Mouse (Mus musculus): ENCODE results near the gene Ttll9. TPM values are rescaled to one million over a fixed set of nuclear protein-coding genes. Genes with fewer than 3 reads are reported as not detected.

Ttll9 gene
- total RNA-seq, 2 experiments from 2014 or later, result not detected

GRCm38 (mm10) chr2:153036690-153037089, 74.4 kb downstream of the Ttll9 start:
- intact Hi-C loops (cut with DNase I), result no loop called here

GRCm38 (mm10) chr2:153043886-153044285, 81.6 kb downstream of the Ttll9 start:
- no peak for DNase-seq (ENCODE audit: low spot score)

More at GRCm38 (mm10) chr2:153036690-153037089, 74.4 kb downstream of the Ttll9 start:
- DNase-seq (ENCODE audit: low spot score), result no peak

GRCm38 (mm10) chr2:153045884-153046299, 83.6 kb downstream of the Ttll9 start:
- intact Hi-C loops (cut with DNase I), result no loop called here
- DNase-seq (ENCODE audit: low spot score), result no peak

More at GRCm38 (mm10) chr2:153043886-153044285, 81.6 kb downstream of the Ttll9 start:
- intact Hi-C loops (cut with DNase I), result no loop called here

GRCm38 (mm10) chr2:153047828-153048465, 85.7 kb downstream of the Ttll9 start:
- intact Hi-C loops (cut with DNase I), result loop anchor here (1.0 to 2.0 kb wide), 2 partner anchors 33 to 95 kb away; no protein-coding TSS in a partner anchor
- no peak for DNase-seq (ENCODE audit: low spot score)

- intact Hi-C loops (cut with DNase I), result loop anchor here (2.0 kb wide), 1 partner anchor 31 kb away; no protein-coding TSS in a partner anchor
- DNase-seq (ENCODE audit: low spot score), result no peak
These were observed 87.2 kb downstream of the Ttll9 start for GRCm38 (mm10) chr2:153049288-153049996.

DNA sequence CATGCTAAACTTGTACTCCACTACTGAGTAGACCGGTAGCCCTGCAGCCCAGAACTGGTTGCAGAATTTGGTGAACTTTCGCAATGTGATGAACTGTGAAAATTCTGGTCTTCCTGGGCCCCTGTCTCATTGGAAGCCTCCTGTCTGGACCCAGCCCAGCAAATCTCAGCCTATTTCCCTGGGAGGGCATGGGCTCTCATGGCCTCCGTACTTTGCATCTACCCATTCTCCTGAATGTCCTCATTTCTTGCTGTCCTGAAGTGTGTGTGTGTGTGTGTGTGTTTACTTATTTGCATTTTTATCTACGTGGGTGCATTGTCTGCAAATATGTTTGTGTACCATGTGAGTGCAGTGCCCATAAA, 87.7 kb downstream of the Ttll9 start:
- intact Hi-C loops (cut with DNase I), result loop anchor here (2.0 kb wide), 1 partner anchor 31 kb away; no protein-coding TSS in a partner anchor
- DNase-seq (ENCODE audit: low spot score), result no peak

DNA sequence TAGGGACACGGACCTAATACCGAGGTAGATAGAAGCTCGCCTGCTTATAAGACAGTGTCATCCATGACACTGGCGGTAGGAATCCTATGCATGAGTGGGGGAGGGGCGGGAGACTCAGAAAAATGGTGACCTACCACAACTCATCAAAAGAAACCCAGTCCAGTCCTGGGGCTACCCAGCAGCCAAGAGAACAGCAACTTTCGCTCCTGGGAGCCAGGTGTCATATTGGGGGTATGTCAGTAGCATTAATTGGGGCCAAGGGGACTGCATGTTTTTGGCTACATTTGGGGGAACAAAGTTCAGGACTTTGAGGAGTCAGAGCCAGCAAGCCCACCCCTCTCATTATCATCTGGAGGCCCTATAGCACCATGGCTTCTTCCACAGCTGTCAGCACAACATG, 88.8 kb downstream of the Ttll9 start:
- intact Hi-C loops (cut with DNase I), result no loop called here
- DNase-seq (ENCODE audit: low spot score), result no peak

DNA sequence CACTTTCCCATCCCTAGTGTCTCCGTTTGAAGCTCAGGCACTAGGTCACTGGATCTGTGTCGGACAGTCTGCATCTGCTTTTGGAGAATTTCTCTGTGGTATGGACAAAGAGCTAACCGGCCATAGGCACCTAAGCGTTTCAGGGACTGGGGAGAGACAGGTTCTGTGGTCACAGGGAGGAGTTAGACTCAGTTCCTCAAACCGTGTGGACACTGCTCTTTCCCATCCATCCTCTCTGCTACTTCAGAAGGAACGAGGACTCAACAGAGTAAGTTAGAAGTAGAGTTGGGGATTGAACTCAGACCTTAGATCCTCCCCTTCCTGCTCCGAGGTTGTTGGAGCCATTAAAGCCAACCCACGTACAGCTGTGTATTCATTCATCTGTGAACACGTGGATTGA, 89.3 kb downstream of the Ttll9 start:
- no peak for DNase-seq (ENCODE audit: low spot score)
- intact Hi-C loops (cut with DNase I), result no loop called here

DNA sequence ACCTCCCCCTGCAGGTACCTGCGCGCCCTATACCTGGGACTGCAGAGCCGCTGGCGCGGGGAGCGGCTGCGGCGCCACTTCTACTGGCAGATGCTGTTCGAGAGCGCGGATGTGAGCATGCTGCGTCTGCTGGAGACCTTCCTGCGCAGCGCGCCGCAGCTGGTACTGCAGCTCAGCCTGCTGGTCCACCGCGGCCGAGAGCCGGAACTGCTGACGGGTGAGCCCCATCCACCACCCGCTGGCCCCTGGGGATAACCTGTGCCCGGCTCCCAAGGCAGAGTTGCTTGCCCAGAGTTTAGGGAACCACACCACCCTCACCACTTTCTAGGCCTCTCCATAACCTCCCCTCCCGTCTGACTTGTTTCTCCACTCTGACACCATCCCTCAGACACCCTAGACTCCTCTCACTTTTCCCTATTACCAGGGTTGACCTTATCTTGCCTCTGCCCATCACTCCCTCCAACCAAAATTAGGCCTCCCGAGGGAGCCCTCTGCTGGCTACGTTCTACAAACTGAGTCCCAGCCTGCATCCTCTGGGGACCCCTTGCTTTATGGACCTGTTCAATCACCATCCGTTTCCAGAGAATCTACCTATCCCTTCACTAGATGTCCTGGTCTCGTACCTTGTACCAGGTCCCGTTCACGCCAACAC, 90.5 kb downstream of the Ttll9 start:
- intact Hi-C loops (cut with DNase I), result no loop called here
- no peak for DNase-seq (ENCODE audit: low spot score)

GRCm38 (mm10) chr2:153053896-153054295, 91.6 kb downstream of the Ttll9 start:
- no peak for DNase-seq (ENCODE audit: low spot score)
- intact Hi-C loops (cut with DNase I), result no loop called here

DNA sequence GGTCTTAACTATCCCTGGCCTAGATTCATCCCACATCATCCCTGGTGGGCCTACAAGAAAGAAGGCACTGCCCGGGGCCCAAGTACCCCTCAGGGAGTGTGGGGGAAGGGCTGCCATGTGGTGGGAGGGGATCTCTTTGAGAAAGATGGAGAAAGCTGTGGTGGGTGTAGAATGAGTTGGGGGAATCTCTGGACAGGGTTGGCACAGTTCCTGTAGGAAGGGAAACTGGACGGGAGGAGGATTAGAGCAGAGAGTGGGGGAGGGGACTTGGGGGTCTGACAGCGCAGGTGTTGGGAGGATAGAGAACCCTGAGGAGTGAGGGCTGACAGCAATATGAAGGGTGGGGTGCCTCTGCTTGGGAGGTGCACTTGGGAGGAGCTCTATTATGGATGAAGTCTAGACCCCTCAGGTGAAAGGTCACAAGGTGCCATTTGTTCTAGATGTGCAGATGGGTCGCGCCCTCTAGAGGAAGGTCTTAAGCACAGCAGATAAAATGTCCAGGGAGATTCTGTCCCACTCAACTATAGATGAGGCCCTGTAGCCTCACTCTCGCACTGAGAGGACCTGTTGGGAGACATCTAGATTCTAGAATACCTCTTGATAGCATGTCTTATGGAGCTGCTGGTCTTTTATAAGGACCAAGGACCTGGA, 93.1 kb downstream of the Ttll9 start:
- intact Hi-C loops (cut with DNase I), result no loop called here

More for the DNA sequence above, 93.1 kb downstream of the Ttll9 start:
- no peak for DNase-seq (ENCODE audit: low spot score)

Other genes with a start within 250 kb of the Ttll9 start
- gene Id1, start 226.2 kb upstream of the Ttll9 start, total RNA-seq (2021), result 10 to 100 TPM; 37.8 to 57.0 TPM
- 10 to 100 TPM; 12.2 to 16.8 TPM for gene Cox4i2, start 208.3 kb upstream of the Ttll9 start, total RNA-seq (2021)
- gene Bcl2l1, start 130.8 kb upstream of the Ttll9 start, total RNA-seq (2021), result 10 to 100 TPM; 58.6 to 59.0 TPM
- gene Tpx2, start 114.5 kb upstream of the Ttll9 start, total RNA-seq (2021), result 1 to 10 TPM; 1.5 to 1.6 TPM
- under 1 TPM in 1 of 2 experiments, not detected in 1; 0.13 TPM for gene Mylk2, start 51.1 kb upstream of the Ttll9 start, total RNA-seq (2021)
- 1 to 10 TPM; 3.7 TPM for gene Foxs1, start 29.3 kb upstream of the Ttll9 start, total RNA-seq (2021)
- under 1 TPM in 1 of 2 experiments, not detected in 1; 0.20 TPM for gene Dusp15, start 10.8 kb upstream of the Ttll9 start, total RNA-seq (2021)
- gene Pdrg1, start 52.9 kb downstream of the Ttll9 start, total RNA-seq (2021), result 100 to 1,000 TPM; 110 to 116 TPM
- not detected for gene Xkr7, start 69.4 kb downstream of the Ttll9 start, total RNA-seq (2021)
- gene Ccm2l, start 103.5 kb downstream of the Ttll9 start, total RNA-seq (2021), result 10 to 100 TPM; 15.8 to 16.7 TPM
- gene Hck, start 146.0 kb downstream of the Ttll9 start, total RNA-seq (2021), result 1 to 10 TPM; 1.1 to 1.4 TPM
- gene Tm9sf4, start 198.8 kb downstream of the Ttll9 start, total RNA-seq (2021), result 10 to 100 TPM; 47.5 to 51.3 TPM

Data from heart, postnatal 25 days (tissue).